In genomic region chr11:92773570-92773929, GRCm38 (mm10) we compare ENCODE assay signal across 15 mouse cellular contexts.
"Had no signal": no experiment of that assay in that cellular context is flagged by ENCODE, and none has a peak within 500 bp of the region (broad histone marks: within the 10 kb centered on the region; RNA-seq: fewer than 3 reads in every experiment).

No protein-coding gene starts in this region.

- ATAC-seq: liver, embryonic 12.5 days had no signal

- H3K9me3 ChIP-seq: limb, embryonic 15.5 days; liver, embryonic 12.5 days; midbrain, embryonic 12.5 days had no signal

- H3K4me3 ChIP-seq: limb, embryonic 15.5 days; liver, embryonic 12.5 days; midbrain, embryonic 12.5 days had no signal

- H3K4me1 ChIP-seq: limb, embryonic 15.5 days; liver, embryonic 12.5 days; midbrain, embryonic 12.5 days had no signal

- H3K27me3 ChIP-seq: limb, embryonic 15.5 days; liver, embryonic 12.5 days; midbrain, embryonic 12.5 days had no signal

- H3K4me2 ChIP-seq: limb, embryonic 15.5 days; liver, embryonic 12.5 days; midbrain, embryonic 12.5 days had no signal

- H3K36me3 ChIP-seq: limb, embryonic 15.5 days; liver, embryonic 12.5 days; midbrain, embryonic 12.5 days had no signal

- H3K27ac ChIP-seq: kidney, postnatal 0 days; limb, embryonic 15.5 days; liver, embryonic 12.5 days; midbrain, embryonic 12.5 days had no signal

- H3K9ac ChIP-seq: limb, embryonic 15.5 days; liver, embryonic 12.5 days; midbrain, embryonic 12.5 days had no signal

- DNase-seq: kidney, adult 11 months; kidney, adult 9 months; kidney, postnatal 36 days; layer of hippocampus, adult 9-11 months; layer of hippocampus, postnatal 36 days; lung, postnatal 4 days; retina, postnatal 1 day; right cerebral cortex, postnatal 4 days; spleen, adult 18-20 months; thymus, adult 18-20 months; thymus, postnatal 14 days had no signal
